Mouse (Mus musculus): ENCODE data around the gene Ssh3.

Gene Ssh3

GRCm38 (mm10) chr19:4268566-4269361 is at the start of gene Ssh3:
Ssh3 (minus strand) TSS chr19:4269180.
- peak; percentile 87 to 94 for DNase-seq (ENCODE audit: inconsistent age in 2 of 2, low spot score in 1 of 2)

- DNase-seq (ENCODE audit: inconsistent age in 2 of 2, low spot score in 1 of 2) = no peak
Observed at GRCm38 (mm10) chr19:4317181-4317580, 48.2 kb upstream of the Ssh3 start.

- peak; percentile 81 to 90 for DNase-seq (ENCODE audit: inconsistent age in 2 of 2, low spot score in 1 of 2)
Observed at GRCm38 (mm10) chr19:4315223-4315944, 46.4 kb upstream of the Ssh3 start.

- peak; percentile 53 to 78 for DNase-seq (ENCODE audit: inconsistent age in 2 of 2, low spot score in 1 of 2)
Observed at GRCm38 (mm10) chr19:4309776-4310185, 40.8 kb upstream of the Ssh3 start.

- no peak for DNase-seq (ENCODE audit: inconsistent age in 2 of 2, low spot score in 1 of 2)
Observed at GRCm38 (mm10) chr19:4309302-4309701, 40.3 kb upstream of the Ssh3 start.

- DNase-seq (ENCODE audit: inconsistent age in 2 of 2, low spot score in 1 of 2) = peak; percentile 86 to 94
Observed at GRCm38 (mm10) chr19:4306190-4306577, 37.2 kb upstream of the Ssh3 start, which contains the start of gene Grk2. Grk2 (minus strand) TSS chr19:4306222.

GRCm38 (mm10) chr19:4305491-4306189 is 36.7 kb upstream of the Ssh3 start:
- peak; percentile 62 to 85 for DNase-seq (ENCODE audit: inconsistent age in 2 of 2, low spot score in 1 of 2)

GRCm38 (mm10) chr19:4304871-4305321 is 35.9 kb upstream of the Ssh3 start:
- no peak for DNase-seq (ENCODE audit: inconsistent age in 2 of 2, low spot score in 1 of 2)

GRCm38 (mm10) chr19:4304251-4304821 is 35.4 kb upstream of the Ssh3 start:
- DNase-seq (ENCODE audit: inconsistent age in 2 of 2, low spot score in 1 of 2) = peak in 1 of 2 experiments; percentile 61

- no peak for DNase-seq (ENCODE audit: inconsistent age in 2 of 2, low spot score in 1 of 2)
Observed at GRCm38 (mm10) chr19:4303640-4303995, 34.6 kb upstream of the Ssh3 start.

- DNase-seq (ENCODE audit: inconsistent age in 2 of 2, low spot score in 1 of 2) = peak in 1 of 2 experiments; percentile 71
Observed at GRCm38 (mm10) chr19:4302936-4303639, 34.1 kb upstream of the Ssh3 start.

GRCm38 (mm10) chr19:4301735-4302651 is 33.0 kb upstream of the Ssh3 start:
- DNase-seq (ENCODE audit: inconsistent age in 2 of 2, low spot score in 1 of 2) = peak; percentile 48 to 65

GRCm38 (mm10) chr19:4300852-4301734 is 32.1 kb upstream of the Ssh3 start:
- no peak for DNase-seq (ENCODE audit: inconsistent age in 2 of 2, low spot score in 1 of 2)

- DNase-seq (ENCODE audit: inconsistent age in 2 of 2, low spot score in 1 of 2) = no peak
Observed at GRCm38 (mm10) chr19:4300271-4300704, 31.3 kb upstream of the Ssh3 start.

GRCm38 (mm10) chr19:4299574-4300270 is 30.7 kb upstream of the Ssh3 start:
- DNase-seq (ENCODE audit: inconsistent age in 2 of 2, low spot score in 1 of 2) = no peak

- DNase-seq (ENCODE audit: inconsistent age in 2 of 2, low spot score in 1 of 2) = no peak
Observed at GRCm38 (mm10) chr19:4299126-4299525, 30.1 kb upstream of the Ssh3 start.

GRCm38 (mm10) chr19:4298322-4299121 is 29.5 kb upstream of the Ssh3 start:
- no peak for DNase-seq (ENCODE audit: inconsistent age in 2 of 2, low spot score in 1 of 2)

Measured in adrenal gland, adult (tissue).